Mouse (Mus musculus) intestine, postnatal 0 days (tissue): Measurements from ENCODE around the gene Nipa2. TPM values are rescaled to one million over a fixed set of nuclear protein-coding genes. Genes with fewer than 3 reads are reported as not detected.

Experiments used
- ATAC-seq: fragments of 200-750 bp; cut with Nextera tagmentation; 2 replicates; pipeline ENCODE4 v1.8.0; 2017; ENCODE audit warnings: mild to moderate bottlenecking, moderate TSS enrichment, moderate library complexity
- H3K27ac ChIP-seq: fragments of 300-500 bp; sonication (generic); 2 replicates; pipeline ENCODE4 v1.5.1; 2014; ENCODE audit warnings: mild to moderate bottlenecking, low read depth, low read length, moderate library complexity
- H3K27me3 ChIP-seq: fragments of 300-500 bp; sonication (generic); replicated peaks from 2 replicates; pipeline ENCODE4 v1.6.1; 2014; ENCODE audit warnings: low read length, mixed read lengths; ENCODE audit not compliant: control insufficient read depth, insufficient read depth
- H3K36me3 ChIP-seq: fragments of 300-500 bp; sonication (generic); 2 replicates; pipeline ENCODE4 v1.6.1; 2014; ENCODE audit warnings: mild to moderate bottlenecking, moderate library complexity; ENCODE audit not compliant: control insufficient read depth, insufficient read depth
- H3K4me1 ChIP-seq: fragments of 300-500 bp; sonication (generic); replicated peaks from 2 replicates; pipeline ENCODE4 v1.6.1; 2014; ENCODE audit warnings: antibody characterized with exemption, low read length, mixed read lengths; ENCODE audit not compliant: control insufficient read depth, insufficient read depth
- H3K4me2 ChIP-seq: fragments of 300-500 bp; sonication (generic); replicated peaks from 2 replicates; pipeline ENCODE4 v1.6.1; 2014; ENCODE audit warnings: low read depth, mild to moderate bottlenecking, moderate library complexity
- H3K4me3 ChIP-seq: fragments of 300-500 bp; sonication (generic); 2 replicates; pipeline ENCODE4 v1.5.1; 2014; ENCODE audit warnings: low read depth, low read length
- H3K9ac ChIP-seq: fragments of 300-500 bp; sonication (generic); 2 replicates; pipeline ENCODE4 v1.6.1; 2014; ENCODE audit warnings: mild to moderate bottlenecking, low read depth, low read length
- H3K9me3 ChIP-seq: fragments of 300-500 bp; sonication (generic); 2 replicates; pipeline ENCODE4 v1.6.1; 2016; ENCODE audit warnings: mixed run types; ENCODE audit not compliant: control insufficient read depth
- CTCF ChIP-seq: sonication (generic); IDR thresholded peaks from 2 replicates; pipeline ENCODE4 v1.5.1; 2016; ENCODE audit warnings: low read depth, mild to moderate bottlenecking, control low read depth, antibody characterized with exemption, moderate library complexity
- WGBS: fragments of 180-500 bp; shearing (Covaris S2); extraction: QIAGEN DNeasy Blood & Tissue Kit; methylation state at CpG from one replicate; pipeline ENCODE4 v1.1.7; 2014; 5-methylcytosine and 5-hydroxymethylcytosine counted together
- polyA plus RNA-seq: library from polyadenylated mRNA; unstranded; fragments of >200 nt; fragmentation: Nextera tagmentation; extraction: Ambion mirVana; gene quantifications from 2 replicates; pipeline ENCODE4 v1.2.1, GENCODE M21; 2015

Nipa2 gene
- polyA plus RNA-seq: 124 and 142 TPM in 2 replicates

- Histone ChIP-seq H3K36me3 (no peaks in the 10 kb centered on the region), H3K4me3 (peak within 1 kb of the TSS; percentile 95), H3K27ac (peak within 1 kb of the TSS; percentile 99), H3K4me2 (peak within 1 kb of the TSS; percentile 66), H3K9ac (peak within 1 kb of the TSS; percentile 95), H3K27me3 (no peaks in the 10 kb centered on the region), H3K4me1 (no peaks in the 10 kb centered on the region), H3K9me3 (no peaks in the 10 kb centered on the region)
- WGBS: under 1% methylated on average over 70 of the region's 70 CpGs
- peak; percentile 99 for ATAC-seq
- no peak for TF ChIP-seq CTCF
Observed at GRCm38 (mm10) chr7:55962004-55962908, at the start of gene Nipa2. Gene Nipa2, minus strand, starts transcription at chr7:55962476.

GRCm38 (mm10) chr7:56011018-56011333 lies 48.7 kb upstream of the Nipa2 start:
- no peak overlapping the region for H3K4me3 ChIP-seq
- ATAC-seq: no peak
- 0 out of 2 replicates have a peak overlapping the region, but pooled peaks have one; percentile 17 for H3K4me2 ChIP-seq
- H3K27ac ChIP-seq: no peak overlapping the region
- no peaks in the 10 kb centered on the region for H3K27me3 ChIP-seq
- H3K9me3 ChIP-seq: no peaks in the 10 kb centered on the region
- no peaks in the 10 kb centered on the region for H3K36me3 ChIP-seq
- H3K9ac ChIP-seq: no peak overlapping the region
- no peak for TF ChIP-seq CTCF
- H3K4me1 ChIP-seq: 0 out of 2 replicates have a peak, but pooled peaks cover 4% of the 10 kb centered on the region

- Histone ChIP-seq H3K4me3 (no peak overlapping the region), H3K4me1 (0 out of 2 replicates have a peak, but pooled peaks cover 4% of the 10 kb centered on the region), H3K9ac (no peak overlapping the region), H3K36me3 (no peaks in the 10 kb centered on the region), H3K27ac (no peak overlapping the region), H3K4me2 (0 out of 2 replicates have a peak overlapping the region, but pooled peaks have one; percentile 17), H3K27me3 (no peaks in the 10 kb centered on the region), H3K9me3 (no peaks in the 10 kb centered on the region)
- WGBS: 67% methylated on average over 4 of the region's 4 CpGs
- no peak for TF ChIP-seq CTCF
- ATAC-seq: peak; percentile 81
Observed at GRCm38 (mm10) chr7:56010318-56011017, 48.2 kb upstream of the Nipa2 start.

DNA sequence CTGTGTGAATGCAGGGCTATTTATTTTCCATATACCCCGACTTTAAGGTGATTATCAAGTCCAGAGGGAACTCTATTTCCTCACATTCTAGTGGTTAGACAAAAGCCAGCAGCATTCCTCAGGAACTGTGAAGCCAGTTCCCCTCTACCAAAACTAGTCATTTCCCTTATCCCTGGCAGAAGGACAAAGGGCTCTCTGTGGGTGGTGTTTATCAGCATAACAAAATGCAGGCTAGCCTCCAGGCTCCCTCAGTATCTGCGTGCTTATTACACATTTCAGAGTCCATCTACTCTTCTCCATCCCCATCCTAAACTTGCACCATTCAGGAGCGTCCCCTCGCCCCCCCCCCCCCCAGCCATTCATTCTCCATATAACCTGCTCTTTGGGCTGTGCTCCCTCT lies 36.7 kb upstream of the Nipa2 start:
- Histone ChIP-seq H3K4me3 (no peak overlapping the region), H3K27me3 (no peaks in the 10 kb centered on the region), H3K27ac (no peak overlapping the region), H3K9me3 (no peaks in the 10 kb centered on the region), H3K4me1 (no peaks in the 10 kb centered on the region), H3K4me2 (no peak overlapping the region), H3K36me3 (no peaks in the 10 kb centered on the region), H3K9ac (no peak overlapping the region)
- TF ChIP-seq CTCF: no peak
- no peak for ATAC-seq
- 45% methylated on average over 3 of the region's 4 CpGs for WGBS

- Histone ChIP-seq H3K27me3 (no peaks in the 10 kb centered on the region), H3K9ac (no peak overlapping the region), H3K27ac (no peak overlapping the region), H3K9me3 (no peaks in the 10 kb centered on the region), H3K4me2 (no peak overlapping the region), H3K36me3 (no peaks in the 10 kb centered on the region), H3K4me3 (no peak overlapping the region), H3K4me1 (no peaks in the 10 kb centered on the region)
- WGBS: 66% methylated on average over 4 of the region's 4 CpGs
- TF ChIP-seq CTCF: no peak
- ATAC-seq: no peak
Observed at GRCm38 (mm10) chr7:55995013-55995412, 32.7 kb upstream of the Nipa2 start.

DNA sequence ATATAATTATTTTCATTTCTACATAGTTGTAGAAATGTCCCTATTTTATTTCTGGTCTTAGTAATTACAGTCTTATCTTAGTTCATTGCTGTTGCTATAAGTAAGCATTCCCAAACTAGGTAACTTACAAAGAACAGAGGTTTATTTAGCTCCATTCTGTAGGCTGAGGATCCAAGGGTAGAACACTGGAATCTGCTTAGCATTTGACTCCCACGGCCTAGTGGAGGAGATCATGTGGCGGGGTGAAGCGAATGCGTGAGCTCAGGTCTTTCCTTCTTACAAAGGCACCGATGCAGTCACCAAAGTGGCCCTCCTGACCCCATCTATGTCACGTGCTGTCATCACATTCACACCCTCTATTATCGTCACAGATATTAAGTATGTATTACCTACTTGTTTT lies 29.6 kb upstream of the Nipa2 start:
- 93% methylated on average over 7 of the region's 7 CpGs for WGBS
- Histone ChIP-seq H3K9me3 (no peaks in the 10 kb centered on the region), H3K27ac (no peak overlapping the region), H3K4me3 (no peak overlapping the region), H3K9ac (no peak overlapping the region), H3K36me3 (no peaks in the 10 kb centered on the region), H3K4me1 (no peaks in the 10 kb centered on the region), H3K27me3 (no peaks in the 10 kb centered on the region), H3K4me2 (no peak overlapping the region)
- no peak for ATAC-seq
- TF ChIP-seq CTCF: no peak
